Comparison of ENCODE assay signal across 19 mouse cellular contexts in the genomic region with DNA sequence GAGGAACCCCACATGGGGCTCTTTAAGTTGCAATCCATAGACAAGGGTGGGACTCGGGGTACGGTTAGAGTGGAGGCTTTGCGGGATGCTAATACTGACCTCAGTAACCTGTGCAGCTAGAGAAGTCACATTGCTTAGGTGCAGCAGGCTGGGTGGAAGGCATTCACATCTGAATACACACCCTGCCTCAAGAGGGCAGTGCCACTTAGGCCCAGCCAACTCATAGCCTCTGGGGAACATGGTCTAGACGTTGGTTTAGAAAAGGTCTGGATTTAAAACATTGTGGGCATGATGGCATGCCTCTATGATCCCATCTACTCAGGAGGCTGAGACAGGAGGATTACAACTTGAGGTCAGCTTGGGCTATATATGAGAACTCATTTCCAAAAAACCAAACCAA. TPM values are rescaled to one million over a fixed set of nuclear protein-coding genes. Genes with fewer than 3 reads are reported as not detected.
DNase-seq lines count a peak whose midpoint lies in the region; TF ChIP-seq lines count a peak whose summit lies in the region.
"Had no signal": no experiment of that assay in that cellular context is flagged by ENCODE, and none has a peak within 500 bp of the region (broad histone marks: within the 10 kb centered on the region; RNA-seq: fewer than 3 reads in every experiment).

No protein-coding gene starts in this region.

- no peak overlapping the region for H3K4me3 ChIP-seq in gastrocnemius, adult 2 months
- H3K4me3 ChIP-seq in layer of hippocampus, adult 2 months: no peak overlapping the region
- H3K4me3 ChIP-seq: embryonic facial prominence, embryonic 15.5 days; hindbrain, embryonic 10.5 days; limb, embryonic 13.5 days; liver, embryonic 12.5 days; midbrain, embryonic 10.5 days had no signal

- intact Hi-C loops in gastrocnemius, adult 2 months (cut with DNase I): no loop called here
- intact Hi-C loops in gastrocnemius, postnatal 36 days (cut with DNase I): no loop called here

- TF ChIP-seq CTCF in gastrocnemius, adult 2 months (IDR thresholded peaks at IDR 0.05): peak; percentile 18; the same call in 1 of the 2 replicates
- TF ChIP-seq CTCF in layer of hippocampus, adult 2 months (conservative IDR thresholded peaks at IDR 0.05): peak; percentile 54

- DNase-seq in gastrocnemius, adult 2 months: no peak
- no peak for DNase-seq in gastrocnemius, postnatal 36 days
- DNase-seq in layer of hippocampus, adult 2 months (ENCODE audit: low spot score in 2 of 2): no peak
- no peak for DNase-seq in layer of hippocampus, postnatal 25 days (ENCODE audit: extremely low spot score in 1 of 2, low spot score in 1 of 2)
- DNase-seq in adipocyte (ENCODE audit: low spot score): peak; percentile 14
- DNase-seq in splenic B cell, adult 2 months (ENCODE audit: low read depth, low spot score): peak; percentile 34
- DNase-seq in testis, postnatal 10 days (ENCODE audit: low spot score): no peak
- DNase-seq: adrenal gland, postnatal 10 days; cerebellum, adult 8-10 months; heart, postnatal 10 days; kidney, adult 18-20 months; kidney, postnatal 10 days; lung, embryonic 14.5 days had no signal

- no peak overlapping the region for H3K27ac ChIP-seq in gastrocnemius, adult 2 months
- H3K27ac ChIP-seq in layer of hippocampus, adult 2 months: no peak overlapping the region
- H3K27ac ChIP-seq: embryonic facial prominence, embryonic 15.5 days; hindbrain, embryonic 10.5 days; limb, embryonic 13.5 days; liver, embryonic 12.5 days; midbrain, embryonic 10.5 days had no signal

- no peaks in the 10 kb centered on the region for H3K27me3 ChIP-seq in splenic B cell, adult 2 months (ENCODE audit: control insufficient read depth, insufficient read depth, low read length, poor library complexity, severe bottlenecking)
- H3K27me3 ChIP-seq: embryonic facial prominence, embryonic 15.5 days; limb, embryonic 13.5 days had no signal

- H3K36me3 ChIP-seq in splenic B cell, adult 2 months (ENCODE audit: control insufficient read depth, insufficient read depth, low read length, poor library complexity, severe bottlenecking): no peaks in the 10 kb centered on the region
- H3K36me3 ChIP-seq: liver, embryonic 12.5 days had no signal

RNA-seq across cellular contexts. Expression of gene Nkd1, which starts 8.6 kb away (rescaled TPM):
- total RNA-seq in gastrocnemius, adult 2 months (2021): 1 to 10 TPM in 1 of 2 experiments, under 1 TPM in 1; 0.82 to 1.7 TPM
- total RNA-seq in gastrocnemius, postnatal 36 days (2021): 1 to 10 TPM; 1.7 to 1.8 TPM
- 10 to 100 TPM in 1 of 2 experiments, 1 to 10 TPM in 1; 8.8 to 10.1 TPM for total RNA-seq in layer of hippocampus, adult 2 months (2021)
- total RNA-seq in layer of hippocampus, postnatal 25 days (2021): 10 to 100 TPM; 10.8 to 15.0 TPM
- total RNA-seq: neutrophil, adult 5-6 weeks had no signal

Comparison
In these comparisons a context has a peak if more than half of its experiments do, and no peak if none do; other contexts are left out.
1. DNase-seq: peak in adipocyte (single experiment) and splenic B cell, adult 2 months (single experiment); none in gastrocnemius, adult 2 months (single experiment), gastrocnemius, postnatal 36 days (0 of 2), layer of hippocampus, adult 2 months (0 of 2), layer of hippocampus, postnatal 25 days (0 of 2) and testis, postnatal 10 days (single experiment).